Mouse (Mus musculus): Measurements from ENCODE around the gene Hacd1. TPM values are rescaled to one million over a fixed set of nuclear protein-coding genes. Genes with fewer than 3 reads are reported as not detected.

The Hacd1 gene
- polyA plus RNA-seq, 1 experiment from 2014 or later = 55.1 TPM

DNA sequence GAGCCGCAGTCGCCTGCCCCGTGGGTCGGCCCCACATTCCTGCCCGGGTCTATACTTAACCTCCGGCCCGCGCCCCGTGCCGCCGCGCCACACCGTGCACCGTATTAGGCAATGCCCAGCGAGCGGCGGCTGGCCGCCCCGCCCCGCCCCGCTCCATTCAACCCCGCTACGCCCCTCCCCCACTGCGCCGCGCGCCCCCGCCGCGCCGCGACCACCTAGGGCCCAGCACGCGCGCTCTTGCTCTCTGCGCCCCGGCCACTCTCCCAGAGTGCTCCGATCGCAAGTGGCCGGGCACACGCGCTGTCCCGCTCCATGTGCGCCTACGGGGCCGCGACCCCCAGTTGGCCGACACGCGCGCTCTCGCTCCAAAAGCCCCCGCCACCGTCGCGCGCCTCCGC, 768 bp downstream of the Hacd1 start:
- H3K36me3 ChIP-seq = no peaks in the 10 kb centered on the region
- peak overlapping the region; percentile 71 for H3K9ac ChIP-seq (replicated peaks)
- H3K27ac ChIP-seq (replicated peaks) = peak overlapping the region; percentile 85
- WGBS = 1% methylated on average over 54 of the region's 58 CpGs
- ATAC-seq (replicated peaks) = peak; percentile 93
- H3K9me3 ChIP-seq = no peaks in the 10 kb centered on the region
- H3K4me1 ChIP-seq = peaks cover 8% of the 10 kb centered on the region
- H3K4me3 ChIP-seq = peak overlapping the region; percentile 66
- no peaks in the 10 kb centered on the region for H3K27me3 ChIP-seq
- peak overlapping the region; percentile 78 for H3K4me2 ChIP-seq (replicated peaks)

DNA sequence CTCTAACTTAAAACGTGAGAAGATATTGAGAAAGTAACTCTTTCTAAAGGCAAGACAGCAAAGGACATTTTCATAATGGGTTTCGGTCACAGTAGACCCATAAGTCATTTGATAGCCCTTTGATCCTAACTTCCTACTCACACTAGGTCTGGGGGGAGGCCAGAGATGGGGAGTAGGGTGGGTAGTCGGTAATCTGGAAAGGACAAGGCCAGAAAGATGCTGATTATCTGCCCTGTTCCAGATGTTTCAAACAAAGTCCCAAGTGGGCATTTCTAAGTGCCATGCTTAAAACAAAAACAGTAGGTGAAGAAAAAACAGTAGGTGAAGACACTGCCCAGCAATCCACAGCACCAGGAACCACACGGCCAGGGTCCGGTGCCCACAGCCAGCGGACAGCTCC, 1.2 kb downstream of the Hacd1 start:
- 6% methylated on average over 6 of the region's 6 CpGs for WGBS
- peaks cover 8% of the 10 kb centered on the region for H3K4me1 ChIP-seq
- ATAC-seq (replicated peaks) = peak; percentile 5
- H3K9me3 ChIP-seq = no peaks in the 10 kb centered on the region
- H3K4me3 ChIP-seq = peak overlapping the region; percentile 66
- no peaks in the 10 kb centered on the region for H3K27me3 ChIP-seq
- H3K36me3 ChIP-seq = no peaks in the 10 kb centered on the region
- H3K9ac ChIP-seq (replicated peaks) = peak overlapping the region; percentile 71
- peak overlapping the region; percentile 85 for H3K27ac ChIP-seq (replicated peaks)
- H3K4me2 ChIP-seq (replicated peaks) = peak overlapping the region; percentile 78

DNA sequence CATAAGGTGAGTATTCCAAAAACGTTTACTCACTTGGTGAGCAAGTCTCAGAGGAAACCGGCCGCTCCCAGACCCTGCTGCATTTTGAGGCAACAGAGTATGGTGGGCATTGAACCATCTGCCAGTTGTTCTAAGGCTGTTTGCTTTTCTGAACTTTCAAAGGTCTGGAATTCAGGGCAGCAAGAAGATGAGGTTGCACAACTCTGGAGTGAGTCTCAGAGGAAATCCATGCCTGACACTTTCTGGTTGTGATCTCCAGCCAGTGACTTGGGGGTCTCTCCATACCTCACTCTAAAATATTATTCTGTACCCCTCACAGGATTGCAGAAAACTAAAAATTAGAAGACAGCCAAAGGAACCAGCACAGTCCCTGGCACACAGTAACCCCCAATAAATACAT, 1.8 kb downstream of the Hacd1 start:
- ATAC-seq (replicated peaks) = no peak

DNA sequence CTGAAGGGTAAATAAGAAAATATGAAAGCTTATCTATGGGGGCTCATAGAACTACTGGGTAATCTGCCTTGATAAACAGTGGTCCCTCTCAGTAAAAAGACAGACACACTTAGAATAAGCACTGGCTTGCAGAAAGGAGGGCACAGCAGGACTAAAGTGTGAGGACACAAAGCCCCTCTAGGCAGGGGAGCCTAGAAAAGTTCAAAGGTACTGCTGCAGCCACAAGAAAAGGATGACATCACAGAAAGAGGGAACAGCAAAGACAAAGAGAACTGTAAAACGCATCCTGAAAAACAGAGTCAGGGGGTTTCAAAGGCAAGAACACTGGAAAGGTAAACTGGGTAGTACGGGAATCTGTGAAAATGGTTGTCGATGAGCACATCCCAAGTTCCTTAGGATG, 2.3 kb downstream of the Hacd1 start:
- Histone ChIP-seq H3K36me3 (no peaks in the 10 kb centered on the region), H3K27ac (replicated peaks) (no peak overlapping the region), H3K9me3 (no peaks in the 10 kb centered on the region), H3K27me3 (no peaks in the 10 kb centered on the region), H3K9ac (replicated peaks) (no peak overlapping the region), H3K4me3 (no peak overlapping the region), H3K4me2 (replicated peaks) (no peak overlapping the region), H3K4me1 (peaks cover 8% of the 10 kb centered on the region)
- no peak for ATAC-seq (replicated peaks)
- WGBS = 36% methylated on average over 3 of the region's 3 CpGs

More for the DNA sequence above, 1.8 kb downstream of the Hacd1 start:
- 66% methylated on average over 3 of the region's 3 CpGs for WGBS
- no peak overlapping the region for H3K4me3 ChIP-seq
- H3K9ac ChIP-seq (replicated peaks) = no peak overlapping the region
- peaks cover 8% of the 10 kb centered on the region for H3K4me1 ChIP-seq
- H3K27ac ChIP-seq (replicated peaks) = no peak overlapping the region
- no peaks in the 10 kb centered on the region for H3K9me3 ChIP-seq
- no peaks in the 10 kb centered on the region for H3K27me3 ChIP-seq
- no peaks in the 10 kb centered on the region for H3K36me3 ChIP-seq
- no peak overlapping the region for H3K4me2 ChIP-seq (replicated peaks)

DNA sequence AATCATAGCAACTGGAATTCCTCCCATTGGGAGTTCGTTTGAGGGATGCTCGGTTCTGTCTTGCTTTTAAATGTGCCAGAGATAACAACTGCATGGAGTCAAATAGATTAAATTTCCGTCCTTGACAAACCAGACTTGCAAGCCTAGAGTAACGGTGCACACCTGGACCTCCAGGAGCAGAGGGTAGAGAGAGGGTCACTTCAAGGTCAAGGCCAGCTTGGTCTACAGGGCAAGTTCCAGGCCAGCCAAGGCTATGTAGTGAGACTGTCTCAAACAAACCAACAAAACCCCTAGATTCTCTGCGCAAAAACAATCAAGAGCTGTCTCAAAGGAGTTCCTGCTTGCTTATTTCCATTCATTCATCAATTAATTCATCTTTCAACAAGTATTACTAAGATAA, 7.1 kb downstream of the Hacd1 start:
- Histone ChIP-seq H3K9ac (replicated peaks) (no peak overlapping the region), H3K4me3 (no peak overlapping the region), H3K27ac (replicated peaks) (no peak overlapping the region), H3K4me1 (no peaks in the 10 kb centered on the region; the same call in 1 of the 2 replicates), H3K4me2 (replicated peaks) (no peak overlapping the region), H3K36me3 (no peaks in the 10 kb centered on the region), H3K27me3 (no peaks in the 10 kb centered on the region), H3K9me3 (no peaks in the 10 kb centered on the region)
- ATAC-seq (replicated peaks) = peak; percentile 37; the same call in 1 of the 2 replicates
- WGBS = 84% methylated on average over 5 of the region's 5 CpGs

DNA sequence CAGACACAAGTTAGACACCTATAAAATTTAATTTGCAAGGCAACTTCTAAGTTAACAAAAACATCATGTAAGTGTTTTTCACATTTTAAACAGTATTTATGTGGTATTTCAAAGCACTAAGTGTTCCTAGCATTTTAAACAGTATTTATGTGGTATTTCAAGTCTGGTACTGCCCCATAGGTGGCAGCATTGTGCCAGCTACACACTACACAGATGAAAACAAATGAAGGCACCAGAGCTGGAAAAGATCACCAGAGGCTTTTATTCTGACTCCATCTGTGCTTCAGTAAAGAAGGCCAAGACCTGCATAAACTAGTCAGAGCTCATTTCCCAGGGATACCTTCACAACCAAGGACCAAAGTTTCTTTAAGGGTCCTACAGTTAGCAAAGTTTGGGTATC, 7.6 kb downstream of the Hacd1 start:
- no peak overlapping the region for H3K4me2 ChIP-seq (replicated peaks)
- ATAC-seq (replicated peaks) = peak; percentile 92
- no peak overlapping the region for H3K4me3 ChIP-seq
- H3K27ac ChIP-seq (replicated peaks) = no peak overlapping the region
- H3K9me3 ChIP-seq = no peaks in the 10 kb centered on the region
- H3K27me3 ChIP-seq = no peaks in the 10 kb centered on the region
- H3K36me3 ChIP-seq = no peaks in the 10 kb centered on the region
- no peaks in the 10 kb centered on the region for H3K4me1 ChIP-seq
- H3K9ac ChIP-seq (replicated peaks) = no peak overlapping the region

DNA sequence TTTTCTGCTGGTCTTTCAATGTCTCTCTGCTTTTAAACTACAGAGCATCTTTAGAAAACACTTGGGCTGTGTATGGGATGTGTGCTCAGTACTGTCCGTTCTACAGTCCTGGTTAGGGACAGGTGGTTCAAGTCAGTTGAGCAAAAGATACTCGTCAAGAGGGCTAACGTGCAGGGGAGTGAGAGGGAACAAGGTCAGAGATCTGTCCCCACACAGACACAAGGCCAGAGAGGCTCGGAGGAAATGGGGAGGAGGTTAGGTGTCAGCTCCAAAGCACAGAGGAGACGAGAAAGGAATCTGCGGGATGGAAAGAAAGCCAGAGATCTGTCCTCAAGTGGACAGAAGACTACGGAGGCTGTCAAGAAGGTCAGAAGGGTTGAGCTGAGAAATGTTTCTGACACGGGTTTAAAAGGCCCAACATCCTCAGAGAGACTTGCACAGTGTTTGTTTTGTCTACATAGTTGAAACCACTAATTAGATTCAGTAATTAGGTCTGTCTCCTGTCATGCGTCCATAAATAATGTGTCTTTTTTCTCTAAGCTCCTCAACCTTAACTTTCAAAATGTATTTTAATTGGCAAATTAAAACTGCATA, 12.3 kb downstream of the Hacd1 start:
- 33% methylated on average over 9 of the region's 9 CpGs for WGBS
- Histone ChIP-seq H3K4me1 (peaks cover 4% of the 10 kb centered on the region; the same call in 1 of the 2 replicates), H3K9me3 (no peaks in the 10 kb centered on the region), H3K27ac (replicated peaks) (no peak overlapping the region), H3K4me3 (no peak overlapping the region), H3K27me3 (no peaks in the 10 kb centered on the region), H3K36me3 (no peaks in the 10 kb centered on the region), H3K9ac (replicated peaks) (no peak overlapping the region), H3K4me2 (replicated peaks) (no peak overlapping the region)
- no peak for ATAC-seq (replicated peaks)

DNA sequence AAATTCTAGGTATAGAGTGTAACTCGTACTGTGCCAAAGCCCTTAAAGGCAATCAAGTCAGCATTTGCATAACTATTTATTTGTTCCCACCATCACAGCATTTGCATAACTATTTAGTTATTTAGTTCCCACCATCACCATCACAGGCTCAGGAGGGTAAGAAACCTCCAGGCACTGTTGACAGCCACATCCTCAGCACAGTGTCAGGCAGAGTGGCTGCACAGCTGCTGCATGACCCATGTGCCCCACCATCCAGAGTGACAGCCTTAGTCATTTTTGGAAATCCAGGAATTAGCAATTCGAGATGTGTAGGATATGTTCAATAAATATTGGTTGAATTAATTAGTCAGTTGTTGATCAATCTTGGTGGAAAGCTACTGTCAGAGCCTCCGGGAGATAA, 12.9 kb downstream of the Hacd1 start:
- Histone ChIP-seq H3K27ac (replicated peaks) (no peak overlapping the region), H3K4me2 (replicated peaks) (no peak overlapping the region), H3K9ac (replicated peaks) (no peak overlapping the region), H3K4me3 (no peak overlapping the region), H3K4me1 (peaks cover 4% of the 10 kb centered on the region; the same call in 1 of the 2 replicates), H3K27me3 (no peaks in the 10 kb centered on the region), H3K36me3 (no peaks in the 10 kb centered on the region), H3K9me3 (no peaks in the 10 kb centered on the region)
- WGBS = 74% methylated on average over 3 of the region's 3 CpGs
- no peak for ATAC-seq (replicated peaks)

DNA sequence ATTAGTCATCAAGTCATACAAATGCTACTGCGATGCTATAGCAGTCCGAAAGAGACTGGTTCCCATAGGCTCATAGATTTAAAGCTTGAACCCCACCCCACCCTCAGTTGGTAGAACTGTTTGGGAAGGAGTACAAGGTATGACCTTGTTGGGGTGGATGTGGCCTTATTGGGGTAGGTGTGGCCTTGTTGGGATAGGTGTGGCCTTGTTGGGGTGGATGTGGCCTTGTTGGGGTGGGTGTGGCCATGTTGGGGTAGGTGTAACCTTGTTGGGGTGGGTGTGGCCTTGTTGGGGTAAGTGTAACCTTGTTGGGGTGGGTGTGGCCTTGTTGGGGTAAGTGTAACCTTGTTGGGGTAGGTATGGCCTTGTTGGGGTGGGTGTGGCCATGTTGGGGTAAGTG, 14.7 kb downstream of the Hacd1 start:
- WGBS = 98% methylated on average over 2 of the region's 2 CpGs
- Histone ChIP-seq H3K27me3 (no peaks in the 10 kb centered on the region), H3K4me3 (no peak overlapping the region), H3K36me3 (no peaks in the 10 kb centered on the region), H3K27ac (replicated peaks) (no peak overlapping the region), H3K4me1 (peaks cover 4% of the 10 kb centered on the region; the same call in 1 of the 2 replicates), H3K9me3 (no peaks in the 10 kb centered on the region), H3K4me2 (replicated peaks) (no peak overlapping the region), H3K9ac (replicated peaks) (no peak overlapping the region)
- ATAC-seq (replicated peaks) = no peak

DNA sequence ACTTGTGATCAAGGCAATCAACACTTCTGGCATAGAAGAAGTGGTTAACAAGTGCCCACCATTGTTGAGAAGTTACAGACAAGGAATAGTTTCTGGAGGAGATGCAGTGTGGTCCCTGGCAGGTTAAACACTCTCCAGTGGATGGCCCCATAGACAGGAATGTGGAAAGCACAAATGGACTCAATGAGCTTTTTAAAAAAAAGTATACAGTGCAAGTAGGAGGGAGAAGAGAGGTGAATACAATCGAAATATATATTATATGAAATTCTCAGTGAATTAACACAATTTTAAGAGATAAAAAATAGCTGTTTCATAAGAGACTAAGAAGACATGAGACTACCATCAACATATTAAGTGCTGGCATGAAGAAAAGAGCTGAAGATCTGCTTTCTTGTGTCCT, 36.7 kb downstream of the Hacd1 start:
- Histone ChIP-seq H3K4me3 (no peak overlapping the region), H3K9ac (replicated peaks) (no peak overlapping the region), H3K27ac (replicated peaks) (no peak overlapping the region), H3K27me3 (no peaks in the 10 kb centered on the region), H3K36me3 (no peaks in the 10 kb centered on the region), H3K4me1 (no peaks in the 10 kb centered on the region), H3K9me3 (no peaks in the 10 kb centered on the region), H3K4me2 (replicated peaks) (no peak overlapping the region)
- 97% methylated on average over 1 of the region's 1 CpGs for WGBS
- ATAC-seq (replicated peaks) = no peak

DNA sequence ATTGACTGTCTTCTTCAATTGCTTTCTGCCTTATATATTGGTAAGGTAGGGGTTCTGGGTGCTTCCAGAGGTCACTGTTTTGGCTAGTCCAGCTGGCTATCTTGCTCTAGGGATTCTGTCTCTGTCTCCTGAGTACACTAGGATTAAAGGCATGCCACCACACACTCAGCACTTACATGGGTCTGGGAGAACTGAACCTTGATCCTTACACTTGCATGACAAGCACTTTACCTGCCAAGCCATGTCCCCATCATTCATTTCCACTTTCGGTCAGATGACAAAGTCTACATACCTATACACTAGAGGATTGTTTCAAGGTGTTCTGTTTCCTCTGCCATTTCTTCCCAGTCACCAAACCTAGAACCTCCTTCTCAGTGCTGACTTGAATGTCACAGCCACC, 50.8 kb downstream of the Hacd1 start:
- no peak overlapping the region for H3K27ac ChIP-seq (replicated peaks)
- 96% methylated on average over 1 of the region's 1 CpGs for WGBS
- H3K4me2 ChIP-seq (replicated peaks) = no peak overlapping the region
- no peak for ATAC-seq (replicated peaks)
- no peaks in the 10 kb centered on the region for H3K27me3 ChIP-seq
- H3K9ac ChIP-seq (replicated peaks) = no peak overlapping the region
- no peak overlapping the region for H3K4me3 ChIP-seq
- H3K9me3 ChIP-seq = no peaks in the 10 kb centered on the region
- H3K4me1 ChIP-seq = no peaks in the 10 kb centered on the region
- no peaks in the 10 kb centered on the region for H3K36me3 ChIP-seq

DNA sequence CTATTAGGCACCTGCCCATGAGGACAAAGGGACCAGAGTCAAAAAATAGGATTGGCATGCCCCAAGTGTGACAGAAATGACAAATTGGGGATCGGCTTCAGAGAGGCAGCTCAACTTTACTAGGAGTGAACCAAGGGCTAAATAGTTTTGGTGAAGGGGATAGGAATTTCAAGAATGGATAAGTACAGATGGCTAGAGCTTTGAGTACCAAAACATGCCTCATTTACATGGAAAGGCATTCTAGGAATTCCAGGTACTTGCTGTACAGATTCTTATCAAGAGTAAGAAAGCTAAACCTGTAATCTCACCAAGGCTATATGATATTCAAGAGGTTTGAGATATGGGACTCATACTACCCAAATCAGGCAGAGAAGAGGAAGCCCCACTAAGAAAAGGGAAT, 95.8 kb downstream of the Hacd1 start:
- Histone ChIP-seq H3K4me1 (no peaks in the 10 kb centered on the region), H3K4me3 (no peak overlapping the region), H3K9me3 (no peaks in the 10 kb centered on the region), H3K36me3 (no peaks in the 10 kb centered on the region), H3K9ac (replicated peaks) (no peak overlapping the region), H3K27me3 (no peaks in the 10 kb centered on the region), H3K4me2 (replicated peaks) (no peak overlapping the region), H3K27ac (replicated peaks) (no peak overlapping the region)
- WGBS = 93% methylated on average over 1 of the region's 1 CpGs
- no peak for ATAC-seq (replicated peaks)

DNA sequence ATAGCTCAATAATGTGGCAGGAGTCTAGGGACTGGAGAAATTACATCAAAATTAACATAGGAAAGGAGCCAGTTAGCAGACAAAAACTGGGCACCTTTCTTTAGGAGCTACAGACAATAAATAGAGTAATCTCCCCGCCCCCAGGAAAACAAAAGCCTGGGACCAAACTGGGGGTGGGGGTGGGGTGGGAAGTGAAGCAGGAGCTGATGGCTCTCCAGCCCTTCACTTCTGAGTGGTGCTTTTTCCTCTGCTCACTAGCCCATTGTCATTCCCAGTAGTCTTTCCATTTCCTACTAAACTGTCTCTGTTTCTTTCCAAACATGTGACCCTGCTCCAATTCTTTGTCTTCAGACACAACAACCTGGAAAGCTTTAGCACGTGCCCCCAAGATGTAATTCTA, 99.5 kb downstream of the Hacd1 start:
- H3K27me3 ChIP-seq = no peaks in the 10 kb centered on the region
- no peak for ATAC-seq (replicated peaks)
- no peaks in the 10 kb centered on the region for H3K36me3 ChIP-seq
- no peak overlapping the region for H3K9ac ChIP-seq (replicated peaks)
- WGBS = 26% methylated on average over 2 of the region's 2 CpGs
- H3K27ac ChIP-seq (replicated peaks) = no peak overlapping the region
- no peaks in the 10 kb centered on the region for H3K4me1 ChIP-seq
- no peaks in the 10 kb centered on the region for H3K9me3 ChIP-seq
- no peak overlapping the region for H3K4me3 ChIP-seq
- H3K4me2 ChIP-seq (replicated peaks) = no peak overlapping the region
